Mouse (Mus musculus) G1E (cell line): ENCODE results near the gene Dnah10. TPM values are rescaled to one million over a fixed set of nuclear protein-coding genes. Genes with fewer than 3 reads are reported as not detected.
A peak's percentile ranks its signal among the peaks of the same experiment; 100 is the strongest.
"Not testable (repeated sequence)": the region's sequence is repeated elsewhere in the genome, so short reads cannot be mapped to it uniquely, and the experiment has no call there.

Experiments
- ATAC-seq: 2 replicates; pipeline ENCODE4 v1.8.0; 2016; ENCODE audit warnings: mild to moderate bottlenecking; ENCODE audit not compliant: insufficient number of reproducible peaks, poor library complexity, low FRiP score, severe bottlenecking; ENCODE audit errors: extremely low read depth
- DNase-seq: peaks from one replicate; pipeline ENCODE4 v3.0.0; 2012; ENCODE audit warnings: low spot score
- H3K27me3 ChIP-seq: 2 replicates; pipeline ENCODE4 v1.6.1; 2012; ENCODE audit warnings: mild to moderate bottlenecking, low read length, inconsistent platforms; ENCODE audit not compliant: insufficient read depth
- H3K36me3 ChIP-seq: replicated peaks from 2 replicates; pipeline ENCODE3; 2012; ENCODE audit warnings: mild to moderate bottlenecking, inconsistent platforms
- H3K4me1 ChIP-seq: 2 replicates; pipeline ENCODE4 v1.6.1; 2012; ENCODE audit warnings: low read depth, low read length, inconsistent platforms, mixed read lengths; ENCODE audit not compliant: insufficient read depth
- H3K4me3 ChIP-seq: 2 replicates; pipeline ENCODE4 v1.5.1; 2012; ENCODE audit warnings: low read depth, mild to moderate bottlenecking, inconsistent platforms, low read length, moderate library complexity, mixed read lengths
- H3K9me3 ChIP-seq: replicated peaks from 2 replicates; pipeline ENCODE4 v1.6.1; 2012; ENCODE audit warnings: inconsistent platforms
- CTCF ChIP-seq: IDR thresholded peaks from 2 replicates; pipeline ENCODE4 v1.5.1; 2012; ENCODE audit warnings: low read depth, low read length, inconsistent platforms, mixed read lengths
- GATA1 ChIP-seq: IDR thresholded peaks from 2 replicates; pipeline ENCODE4 v1.6.1; 2012; ENCODE audit warnings: borderline replicate concordance, low read length, inconsistent platforms, mixed read lengths
- GATA2 ChIP-seq: IDR thresholded peaks from 2 replicates; pipeline ENCODE4 v1.6.1; 2012; ENCODE audit warnings: low read depth, low read length, inconsistent platforms, borderline replicate concordance
- POLR2AphosphoS5 ChIP-seq: IDR thresholded peaks from 2 replicates; pipeline ENCODE4 v1.6.1; 2012; ENCODE audit warnings: low read depth, low read length, inconsistent platforms; ENCODE audit not compliant: insufficient replicate concordance
- TAL1 ChIP-seq: conservative IDR thresholded peaks from 2 replicates; pipeline ENCODE4 v1.6.1; 2012; ENCODE audit warnings: low read depth, low read length, inconsistent platforms, mixed read lengths
- polyA plus RNA-seq: library from polyadenylated mRNA; stranded (reverse); fragments of >175 nt; gene quantifications from 2 replicates; pipeline ENCODE4 v1.2.3, GENCODE M21; 2012
- total RNA-seq, 2 experiments: library from RNA; stranded (forward) in 1 of 2; stranded (reverse) in 1 of 2; fragments of 200-1000 nt in 1 of 2; fragments of >200 nt in 1 of 2; fragmentation: Nextera tagmentation in 1 of 2; gene quantifications; 2 replicates each; pipeline ENCODE4 v1.2.3; 2014 to 2017

The Dnah10 gene
- total and polyA plus RNA-seq, 3 experiments, result 0.22 TPM; not detected in 2

DNA sequence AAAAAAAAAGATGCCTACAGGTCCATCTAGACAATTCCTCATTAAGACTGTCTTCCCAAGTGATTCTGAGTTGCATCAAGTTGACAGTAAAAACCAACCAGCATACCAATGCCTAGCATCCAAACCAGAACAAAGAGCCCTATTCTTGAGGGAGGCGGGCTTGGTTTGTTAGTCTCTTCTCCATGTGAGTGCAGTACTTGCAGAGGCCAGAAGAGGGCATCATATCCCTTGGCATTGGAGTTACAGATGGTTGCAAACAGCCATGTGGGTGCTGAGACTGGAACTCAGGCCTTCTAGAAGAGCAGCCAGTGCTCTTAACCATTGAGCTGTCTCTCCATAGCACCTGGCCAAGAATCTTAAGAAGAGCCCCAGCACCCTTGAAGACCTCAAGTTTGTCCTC, 36.9 kb downstream of the Dnah10 start:
- Histone ChIP-seq H3K4me3 (no peak overlapping the region), H3K4me1 (no peaks in the 10 kb centered on the region), H3K9me3 (peaks cover 7% of the 10 kb centered on the region), H3K36me3 (no peaks in the 10 kb centered on the region), H3K27me3 (no peaks in the 10 kb centered on the region)
- TF ChIP-seq POLR2AphosphoS5, result no peak
- no peak for TF ChIP-seq GATA1
- no peak for TF ChIP-seq TAL1
- TF ChIP-seq CTCF, result no peak
- TF ChIP-seq GATA2, result no peak
- ATAC-seq (no peak), DNase-seq (no peak)

DNA sequence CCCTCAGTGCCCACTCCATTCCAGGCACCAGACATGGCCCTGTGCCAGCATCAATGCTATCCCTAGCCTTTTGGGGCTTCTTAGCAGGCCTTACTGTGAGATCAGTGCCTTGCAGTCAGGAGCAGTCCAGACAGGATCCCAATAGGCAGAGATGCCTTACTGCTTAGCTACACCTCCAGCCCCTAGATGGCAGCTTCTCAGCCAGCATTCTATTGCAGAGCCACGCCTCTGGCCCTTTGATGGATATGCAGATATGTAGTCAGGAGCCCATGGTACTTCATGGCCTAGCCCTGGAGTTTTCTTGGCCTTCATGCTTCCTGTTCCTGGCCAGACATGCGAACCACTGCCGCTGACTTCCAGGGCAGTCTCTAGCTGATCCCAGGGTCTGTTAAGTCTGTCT, 49.7 kb downstream of the Dnah10 start:
- H3K36me3 ChIP-seq, result no peaks in the 10 kb centered on the region
- no peaks in the 10 kb centered on the region for H3K27me3 ChIP-seq
- peaks cover 15% of the 10 kb centered on the region for H3K9me3 ChIP-seq
- no peaks in the 10 kb centered on the region for H3K4me1 ChIP-seq
- DNase-seq (no peak), ATAC-seq (no peak)
- TF ChIP-seq GATA1 (no peak), CTCF (no peak), GATA2 (no peak), TAL1 (no peak), POLR2AphosphoS5 (no peak)
- H3K4me3 ChIP-seq, result no peak overlapping the region

DNA sequence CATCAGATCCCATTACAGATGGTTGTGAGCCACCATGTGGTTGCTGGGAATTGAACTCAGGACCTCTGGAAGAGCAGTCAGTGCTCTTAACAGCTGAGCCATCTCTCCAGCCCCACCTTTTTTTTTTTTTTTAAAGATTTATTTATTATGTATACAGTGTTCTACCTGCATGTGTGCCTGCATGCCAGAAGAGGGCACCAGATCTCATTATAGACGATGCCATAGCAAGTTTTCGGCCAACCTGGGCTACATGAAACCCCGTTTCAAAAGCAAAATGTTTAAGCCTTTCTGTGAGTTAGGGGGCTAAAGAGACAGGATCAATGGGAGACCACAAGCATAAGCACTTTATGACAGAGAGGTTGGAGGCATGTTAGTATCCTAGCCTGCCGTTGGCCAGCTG, 51.4 kb downstream of the Dnah10 start:
- H3K27me3 ChIP-seq, H3K4me1 ChIP-seq, DNase-seq, ATAC-seq, H3K36me3 ChIP-seq, H3K4me3 ChIP-seq: not testable (repeated sequence)
- peaks cover 15% of the 10 kb centered on the region for H3K9me3 ChIP-seq

- Histone ChIP-seq H3K4me3 (no peak overlapping the region), H3K36me3 (no peaks in the 10 kb centered on the region), H3K27me3 (no peaks in the 10 kb centered on the region), H3K9me3 (peaks cover 15% of the 10 kb centered on the region), H3K4me1 (no peaks in the 10 kb centered on the region)
- DNase-seq (no peak), ATAC-seq (no peak)
- TF ChIP-seq GATA1, result no peak
- no peak for TF ChIP-seq TAL1
- no peak for TF ChIP-seq GATA2
These were observed 52.4 kb downstream of the Dnah10 start for GRCm38 (mm10) chr5:124777178-124777709.

GRCm38 (mm10) chr5:124779926-124780325, 55.0 kb downstream of the Dnah10 start:
- DNase-seq (no peak), ATAC-seq (no peak)
- no peaks in the 10 kb centered on the region for H3K27me3 ChIP-seq
- no peaks in the 10 kb centered on the region for H3K36me3 ChIP-seq
- H3K9me3 ChIP-seq, result peaks cover 8% of the 10 kb centered on the region; the same call in 1 of the 2 replicates
- TF ChIP-seq GATA1 (no peak), TAL1 (no peak), GATA2 (no peak), CTCF (no peak), POLR2AphosphoS5 (no peak)
- H3K4me1 ChIP-seq, result no peaks in the 10 kb centered on the region
- no peak overlapping the region for H3K4me3 ChIP-seq

- Histone ChIP-seq H3K4me1 (no peaks in the 10 kb centered on the region), H3K36me3 (no peaks in the 10 kb centered on the region), H3K4me3 (no peak overlapping the region), H3K9me3 (peaks cover 13% of the 10 kb centered on the region), H3K27me3 (no peaks in the 10 kb centered on the region)
- TF ChIP-seq POLR2AphosphoS5, result no peak
- TF ChIP-seq GATA1, result no peak
- TF ChIP-seq TAL1, result no peak
- TF ChIP-seq CTCF, result no peak
- TF ChIP-seq GATA2, result no peak
- ATAC-seq (no peak), DNase-seq (no peak)
These were observed 56.8 kb downstream of the Dnah10 start for GRCm38 (mm10) chr5:124781696-124782095.

- H3K9me3 ChIP-seq, result peaks cover 5% of the 10 kb centered on the region; the same call in 1 of the 2 replicates
These were observed 60.8 kb downstream of the Dnah10 start for GRCm38 (mm10) chr5:124785650-124786049.

More at GRCm38 (mm10) chr5:124785650-124786049, 60.8 kb downstream of the Dnah10 start:
- no peak for TF ChIP-seq GATA1
- peak; percentile 51; the same call in 1 of the 2 replicates for TF ChIP-seq CTCF
- TF ChIP-seq TAL1, result no peak
- TF ChIP-seq POLR2AphosphoS5, result no peak
- TF ChIP-seq GATA2, result no peak
- H3K4me3 ChIP-seq, result no peak overlapping the region
- DNase-seq (no peak), ATAC-seq (no peak)
- no peaks in the 10 kb centered on the region for H3K36me3 ChIP-seq
- no peaks in the 10 kb centered on the region for H3K27me3 ChIP-seq
- no peaks in the 10 kb centered on the region for H3K4me1 ChIP-seq
